Mouse (Mus musculus) heart, adult 11 months (tissue): ENCODE measurements at regions not wholly inside any gene's neighbourhood (a gene's known extent, or its start where the extent isn't known, plus 50 kb on each side); places are given as distances from the start of the nearest gene placed in this dataset.
A peak's percentile ranks its signal among the peaks of the same experiment; 100 is the strongest.

Source experiments
- DNase-seq: peaks from one replicate; pipeline ENCODE4 v3.0.0; 2022

GRCm38 (mm10) chr8:60372681-60373398, 130.2 kb downstream of the Gm10283 start:
- DNase-seq: no peak

- DNase-seq: no peak
Observed at GRCm38 (mm10) chr8:60348291-60348690, 154.7 kb downstream of the Gm10283 start.

- no peak for DNase-seq
Observed at GRCm38 (mm10) chr8:60345830-60346420, 157.1 kb downstream of the Gm10283 start.

- DNase-seq: no peak
Observed at GRCm38 (mm10) chr8:60315478-60315877, 187.5 kb downstream of the Gm10283 start.

DNA sequence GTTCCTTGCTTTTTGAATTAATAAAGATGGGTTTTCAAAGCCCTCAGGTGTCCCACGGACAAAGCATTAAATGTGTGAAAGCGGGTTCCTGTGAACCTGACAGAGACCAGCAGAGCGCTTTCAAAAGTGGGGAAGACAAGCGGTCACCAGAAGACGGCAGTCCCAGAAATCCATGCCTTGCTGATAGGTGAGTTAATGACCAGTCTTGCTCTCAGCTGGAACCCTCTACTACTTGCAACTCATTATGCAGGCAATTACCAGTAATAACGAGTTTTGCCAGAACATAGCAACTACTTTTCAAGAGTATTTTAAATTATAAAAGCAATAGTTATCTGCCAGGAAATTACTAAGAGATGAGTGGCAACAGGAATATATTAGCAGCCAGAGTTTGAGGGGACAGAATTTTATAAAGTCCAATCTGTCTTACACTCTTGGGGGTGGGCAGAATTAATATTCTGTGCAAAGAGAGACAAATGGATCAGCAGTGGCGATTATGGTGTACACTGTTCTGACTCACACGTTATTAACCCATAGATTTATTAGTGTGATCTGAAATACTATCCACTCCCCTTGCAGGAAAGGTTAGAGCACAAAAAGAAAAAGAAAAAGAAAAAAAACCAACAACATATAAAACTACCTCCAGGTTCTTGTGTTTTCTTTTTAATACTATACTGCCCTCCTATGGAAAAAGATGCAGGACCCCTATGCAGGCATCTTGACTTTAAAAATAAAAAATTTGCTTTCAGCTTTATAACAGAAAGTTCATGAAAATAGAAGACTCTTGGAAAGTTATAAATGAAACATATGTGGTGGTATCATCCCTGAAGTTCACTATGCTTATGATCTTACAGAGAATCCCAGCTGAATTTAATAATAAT, 188.8 kb downstream of the Gm10283 start:
- DNase-seq: no peak

GRCm38 (mm10) chr8:60310136-60310535, 192.9 kb downstream of the Gm10283 start:
- DNase-seq: no peak

DNA sequence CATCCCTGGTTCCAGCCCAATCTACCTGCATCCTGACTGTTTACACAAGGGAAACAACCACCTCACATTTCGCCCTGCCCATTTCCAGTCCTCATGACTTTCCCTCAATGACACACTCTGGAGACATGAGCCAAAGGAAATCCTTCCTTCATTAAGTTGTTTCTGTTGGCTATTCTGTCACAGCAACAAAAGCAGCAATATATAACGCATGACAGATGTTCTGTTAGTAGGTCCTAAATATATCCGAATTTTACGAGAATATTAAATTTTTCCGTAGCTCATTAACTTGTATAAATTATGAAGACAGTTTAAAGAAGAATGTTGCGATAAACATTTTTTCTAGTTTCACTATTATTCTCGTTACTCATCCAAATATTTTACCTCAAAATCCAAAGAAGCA, 201.7 kb downstream of the Gm10283 start:
- DNase-seq: no peak

- no peak for DNase-seq
Observed at GRCm38 (mm10) chr8:60277211-60277801, 225.7 kb downstream of the Gm10283 start.

DNA sequence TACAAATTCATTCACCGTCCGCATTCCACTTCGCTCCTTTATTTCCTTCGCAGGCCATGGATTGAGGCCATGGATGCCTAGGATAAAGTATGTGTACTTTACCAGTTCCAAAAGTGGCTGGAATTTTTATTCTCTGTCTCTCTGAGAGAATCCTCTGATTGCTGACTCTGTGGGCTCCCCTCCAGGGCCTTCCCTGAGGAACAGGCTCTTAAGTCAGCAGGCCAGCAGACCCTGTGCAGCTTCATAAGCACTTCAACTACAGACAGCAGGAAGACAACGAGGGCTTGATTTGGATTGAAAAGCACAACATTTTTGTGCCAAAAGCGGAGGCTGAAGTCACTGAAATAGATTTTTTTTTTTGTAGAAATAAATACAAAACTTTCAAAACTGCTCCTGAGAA, 252.7 kb downstream of the Gm10283 start:
- peak; percentile 68 for DNase-seq

DNA sequence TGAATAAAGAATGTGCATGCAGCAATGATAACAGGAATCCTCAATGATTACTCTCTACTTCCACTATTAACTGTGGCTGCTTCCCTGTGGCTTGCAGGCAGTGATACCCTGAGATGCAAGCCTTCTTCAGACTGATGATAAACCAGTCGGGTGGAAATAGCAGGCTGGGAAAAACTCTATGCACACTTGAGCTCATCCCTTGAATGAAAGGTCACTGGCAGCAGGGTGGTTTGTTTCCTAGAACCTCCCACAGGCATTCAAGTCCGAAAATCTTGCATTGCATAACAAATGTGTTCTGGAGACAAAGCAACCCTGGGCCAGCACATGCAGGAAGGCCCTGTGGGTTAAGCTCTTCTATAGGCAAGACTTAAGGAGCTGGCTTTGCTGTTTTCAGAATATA, 253.3 kb downstream of the Gm10283 start:
- peak; percentile 46 for DNase-seq

- peak; percentile 49 for DNase-seq
Observed at GRCm38 (mm10) chr8:60247601-60248000, 255.4 kb downstream of the Gm10283 start.

DNA sequence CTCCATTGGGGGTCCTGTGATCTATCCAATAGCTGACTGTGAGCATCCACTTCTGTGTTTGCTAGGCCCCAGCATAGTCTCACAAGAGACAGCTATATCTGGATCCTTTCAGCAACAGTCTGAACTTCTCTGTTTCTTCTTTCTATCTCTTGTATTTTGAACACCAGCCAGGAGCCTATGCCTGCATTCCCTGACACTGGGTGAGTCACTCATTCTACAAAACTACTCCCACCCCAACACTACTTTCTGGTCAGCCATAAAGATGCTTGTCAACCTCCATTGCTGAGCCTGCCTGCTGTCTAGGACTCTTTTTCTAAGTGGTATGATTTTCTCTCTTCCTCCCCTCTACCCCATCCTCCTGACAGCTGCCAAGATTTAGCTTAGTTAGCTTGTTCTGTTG, 261.6 kb downstream of the Gm10283 start:
- DNase-seq: peak; percentile 22

DNA sequence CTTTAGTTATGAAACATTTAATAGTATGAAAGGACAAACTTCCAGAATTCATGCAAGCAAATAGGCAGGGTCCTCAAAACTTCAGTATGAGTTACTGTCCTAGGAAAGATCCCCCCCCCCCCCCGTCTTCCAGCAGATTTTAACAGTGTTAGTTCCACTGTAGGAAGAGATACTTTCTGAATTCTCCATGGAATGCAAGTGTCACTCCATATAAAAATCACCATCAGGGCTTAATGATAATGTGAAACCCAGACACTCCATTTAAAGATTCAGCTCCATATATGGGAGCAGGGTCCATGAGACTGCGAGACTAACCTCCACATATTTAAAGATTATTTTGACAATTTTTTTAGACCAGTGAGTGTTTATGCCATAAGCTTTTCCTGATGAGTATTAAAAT, 282.1 kb downstream of the Gm10283 start:
- no peak for DNase-seq

DNA sequence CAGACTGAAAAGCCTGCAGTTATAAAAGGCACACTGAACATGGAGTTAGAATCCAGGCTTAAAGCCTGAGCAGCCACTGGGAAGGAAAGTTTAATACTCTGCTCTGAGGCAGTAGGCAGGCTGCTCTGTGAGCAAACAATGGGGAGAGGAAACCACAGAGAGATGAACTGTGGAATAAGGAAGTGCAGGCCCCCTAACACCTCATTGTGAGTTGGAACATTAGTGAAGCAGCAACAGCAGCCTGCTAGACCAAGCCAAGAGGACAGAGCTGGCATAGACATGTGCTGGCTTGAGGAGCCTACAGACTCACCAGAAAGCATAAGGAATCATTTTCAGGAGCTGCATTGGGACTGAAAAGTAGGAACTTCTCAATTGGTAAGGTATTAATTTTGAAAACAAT, 307.4 kb downstream of the Gm10283 start:
- DNase-seq: peak; percentile 14

DNA sequence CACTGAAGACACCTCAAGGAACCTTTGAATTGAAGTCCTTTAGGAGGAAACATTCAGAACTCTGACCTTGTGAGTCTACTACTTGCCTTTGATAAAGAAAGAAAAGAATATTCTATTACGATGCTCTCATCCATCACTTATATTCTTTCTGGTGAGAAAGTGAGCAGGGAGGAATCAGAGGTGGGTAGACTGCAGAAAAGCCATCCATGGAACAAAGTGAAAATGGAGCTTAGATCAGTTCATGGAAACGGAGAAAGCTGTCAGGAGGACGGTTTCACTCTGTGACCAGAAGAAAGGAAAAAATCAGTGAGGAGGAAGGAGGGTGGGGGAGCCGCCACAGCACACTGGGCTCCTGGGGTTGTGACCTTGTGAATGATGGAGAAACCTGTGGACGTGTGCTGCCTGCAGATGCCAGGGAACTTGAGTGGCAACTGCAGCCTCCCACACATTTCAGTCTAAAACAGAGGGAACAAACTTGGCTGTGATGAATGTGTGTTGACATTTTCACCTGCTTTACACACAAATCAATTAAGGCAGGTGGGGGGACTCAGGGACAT, 335.2 kb downstream of the Gm10283 start:
- DNase-seq: no peak
